Mouse (Mus musculus) embryo, embryonic 10 days (tissue): ENCODE measurements at regions not wholly inside any gene's neighbourhood (a gene's known extent, or its start where the extent isn't known, plus 50 kb on each side); places are given as distances from the start of the nearest gene placed in this dataset.

Source experiments
- DNase-seq: peaks from one replicate; pipeline ENCODE4 v3.0.0-alpha.2; 2015; ENCODE audit warnings: low spot score

DNA sequence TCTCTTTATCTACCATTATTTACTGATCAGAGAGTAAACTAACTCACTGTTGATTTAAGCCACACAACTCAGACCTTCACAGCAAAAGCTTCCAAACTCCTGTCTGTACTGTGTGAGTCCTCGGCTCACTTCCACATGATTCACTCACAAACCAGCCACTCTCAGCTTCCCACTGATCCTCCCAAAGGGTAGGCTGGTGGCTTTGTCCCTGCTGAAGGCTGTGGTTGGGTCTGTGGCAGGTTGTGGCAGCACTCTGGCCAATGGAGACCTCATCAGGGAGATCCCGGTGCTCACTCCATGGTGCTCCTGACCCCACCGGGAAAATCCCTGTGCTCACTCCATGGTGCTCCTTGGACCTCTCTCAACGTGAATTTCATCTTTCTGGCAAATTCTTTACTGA, 170.1 kb downstream of the Gas1 start:
- DNase-seq: no peak

DNA sequence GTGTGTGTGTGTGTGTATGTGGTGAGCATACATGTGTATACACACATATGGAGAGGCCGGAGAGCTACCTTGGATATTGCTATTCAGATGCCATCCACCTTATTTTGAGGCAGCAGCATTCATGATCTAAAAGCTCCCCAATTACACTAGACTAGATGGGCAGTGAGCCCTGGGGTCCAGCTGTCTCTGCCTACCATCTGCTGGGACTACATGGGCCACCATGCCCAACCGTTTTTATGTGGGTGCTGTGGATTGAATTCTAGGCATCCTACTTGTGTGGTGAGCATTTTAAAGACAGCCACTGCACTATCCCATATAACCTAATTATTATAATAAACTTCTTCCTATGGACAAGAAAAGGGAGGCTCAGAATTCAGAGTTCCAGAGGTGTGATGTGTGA, 172.6 kb downstream of the Gas1 start:
- DNase-seq: no peak

GRCm38 (mm10) chr13:60002098-60002497, 175.1 kb downstream of the Gas1 start:
- no peak for DNase-seq

DNA sequence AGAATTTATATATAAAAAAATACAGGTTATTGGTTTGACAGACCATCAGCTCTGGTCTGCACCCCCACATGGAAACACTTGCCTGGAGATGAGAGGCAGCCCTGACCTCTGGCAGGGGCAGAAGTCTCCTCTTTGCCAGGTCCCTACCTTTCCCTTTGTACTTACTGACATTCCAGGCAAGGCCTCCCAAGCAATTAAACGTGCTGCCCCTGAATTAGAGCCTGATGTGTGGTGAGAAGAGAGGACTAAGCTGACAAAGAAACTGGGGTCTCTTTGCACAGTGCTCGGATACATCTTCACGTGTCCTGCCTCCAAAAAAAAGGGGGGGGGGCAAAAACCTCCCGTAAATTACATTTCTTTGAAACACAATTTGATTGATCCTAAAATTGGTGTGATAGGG, 175.5 kb downstream of the Gas1 start:
- DNase-seq: peak; percentile 31

DNA sequence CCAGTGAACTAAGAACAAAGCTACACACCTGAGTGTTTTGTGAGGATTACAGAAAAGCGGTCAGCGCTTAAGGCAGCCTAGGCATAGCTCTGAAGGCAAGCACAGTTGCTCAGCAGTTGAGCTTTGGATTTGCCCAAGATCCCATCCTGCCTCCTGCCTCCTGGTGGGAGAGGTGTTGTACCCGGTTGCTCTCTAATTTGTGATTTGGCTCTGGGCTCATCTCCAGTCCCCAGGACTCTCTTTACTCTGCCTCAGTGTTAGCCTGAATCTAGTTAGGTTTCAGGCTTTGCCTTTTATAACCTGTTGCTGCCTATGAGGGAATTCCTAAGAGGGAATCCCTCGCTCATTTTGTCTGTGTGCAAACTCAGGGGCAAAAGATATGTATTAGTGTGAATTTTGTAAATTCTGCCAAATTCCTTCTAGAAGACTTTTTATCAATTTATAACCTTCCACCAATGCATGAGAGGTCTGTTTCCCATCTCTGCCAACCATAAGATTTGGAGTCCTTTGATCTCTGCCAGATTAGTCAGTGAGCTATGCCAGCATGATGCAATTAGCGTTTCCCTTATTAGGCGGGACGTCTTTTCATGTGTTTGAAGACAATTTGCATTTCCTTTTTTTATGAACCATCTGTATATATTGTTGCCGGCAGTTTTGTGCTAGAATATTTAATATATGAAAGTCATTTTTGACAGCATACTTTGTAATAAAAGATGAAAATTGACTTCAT, 176.4 kb downstream of the Gas1 start:
- no peak for DNase-seq

GRCm38 (mm10) chr13:59997431-59997830, 174.5 kb upstream of the Tut7 start:
- no peak for DNase-seq

- no peak for DNase-seq
Measured at GRCm38 (mm10) chr13:59996146-59996814, 173.3 kb upstream of the Tut7 start.

GRCm38 (mm10) chr13:59992780-59993501, 170.0 kb upstream of the Tut7 start:
- DNase-seq: peak; percentile 72

DNA sequence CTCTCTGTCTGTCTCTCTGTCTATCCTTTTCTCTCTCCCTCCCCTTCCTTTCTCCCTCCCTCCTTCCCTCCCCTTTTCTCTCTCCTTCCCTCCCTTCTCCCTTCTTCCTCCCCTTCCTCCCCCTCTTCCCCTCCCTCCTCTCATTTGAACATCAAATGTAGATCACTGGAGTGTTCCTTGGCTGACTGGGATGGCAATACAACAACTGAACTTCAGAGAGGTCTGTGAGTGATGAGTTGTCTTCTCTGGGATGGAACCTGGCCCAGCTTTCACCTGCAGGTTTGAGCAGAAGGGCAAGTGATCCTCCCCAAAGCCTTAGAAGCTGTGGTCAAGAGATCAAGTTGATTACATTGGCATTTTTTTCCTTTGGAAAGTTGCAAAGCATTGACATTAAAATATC, 169.4 kb upstream of the Tut7 start:
- no peak for DNase-seq

GRCm38 (mm10) chr13:59990402-59991280, 167.7 kb upstream of the Tut7 start:
- DNase-seq: peak; percentile 81

DNA sequence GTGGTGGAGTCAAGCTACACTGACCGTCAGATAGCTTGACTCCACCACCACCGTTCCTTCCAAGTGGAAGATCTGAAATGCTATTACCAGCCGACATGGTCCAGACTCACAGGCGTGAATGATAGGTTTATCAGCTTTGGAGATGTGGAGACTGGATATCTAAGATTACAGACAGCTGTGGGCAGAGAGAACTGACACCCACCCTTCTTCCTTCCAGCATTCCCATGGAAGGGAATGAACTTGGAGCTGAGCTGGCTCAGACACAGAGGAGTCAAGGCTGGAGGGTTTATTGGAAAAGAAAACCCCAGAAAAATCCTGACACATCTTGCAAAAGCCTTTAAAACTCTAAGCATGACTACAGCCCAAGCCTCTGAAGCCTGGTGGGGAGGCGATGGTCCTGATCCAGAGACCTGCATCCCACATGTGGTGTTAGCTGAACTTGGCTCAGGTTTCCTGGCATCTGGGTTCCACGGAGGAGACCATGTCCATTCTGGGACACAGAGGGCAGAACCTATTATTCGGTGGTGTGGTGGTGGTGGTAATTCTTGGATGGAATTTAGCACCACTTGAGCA, 165.5 kb upstream of the Tut7 start:
- no peak for DNase-seq

DNA sequence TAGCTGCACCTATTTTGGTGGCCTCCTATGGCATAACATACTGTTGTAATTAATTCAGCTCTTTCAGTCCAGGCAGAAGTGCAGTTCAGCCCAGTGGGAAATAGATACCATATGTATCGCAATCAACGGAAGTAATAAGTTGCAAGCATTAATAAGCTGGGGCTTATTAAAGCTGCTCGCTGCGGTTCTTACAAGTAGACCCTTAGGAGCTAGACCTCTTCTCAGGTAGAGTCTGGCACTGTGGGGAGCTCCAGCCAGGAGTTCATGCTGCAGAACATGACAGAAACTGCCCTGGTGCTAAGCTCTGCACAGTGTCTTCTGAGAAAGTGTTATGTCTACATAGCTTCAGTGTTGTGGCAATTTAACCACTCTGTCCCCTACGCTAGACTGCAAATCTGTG, 153.5 kb upstream of the Tut7 start:
- no peak for DNase-seq

DNA sequence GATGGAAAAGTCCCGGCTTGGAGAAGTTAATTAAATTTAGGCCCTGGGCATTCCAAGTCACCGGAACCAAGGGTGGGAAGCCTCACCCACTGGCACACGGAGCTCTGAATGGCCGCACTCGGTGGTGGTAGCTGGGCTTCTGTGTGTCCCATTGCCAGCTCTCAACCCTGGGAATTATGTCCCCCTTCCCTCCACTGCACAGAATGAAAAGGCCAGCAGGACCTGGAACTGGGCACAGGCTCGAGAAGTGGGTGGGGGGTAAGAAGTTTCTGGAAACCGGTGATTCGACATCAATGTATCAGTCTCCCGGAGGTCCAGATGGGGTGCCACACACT, 149.1 kb upstream of the Tut7 start:
- no peak for DNase-seq

GRCm38 (mm10) chr13:59971231-59972092, 148.5 kb upstream of the Tut7 start:
- peak; percentile 81 for DNase-seq

GRCm38 (mm10) chr13:59970430-59970829, 147.5 kb upstream of the Tut7 start:
- DNase-seq: no peak

DNA sequence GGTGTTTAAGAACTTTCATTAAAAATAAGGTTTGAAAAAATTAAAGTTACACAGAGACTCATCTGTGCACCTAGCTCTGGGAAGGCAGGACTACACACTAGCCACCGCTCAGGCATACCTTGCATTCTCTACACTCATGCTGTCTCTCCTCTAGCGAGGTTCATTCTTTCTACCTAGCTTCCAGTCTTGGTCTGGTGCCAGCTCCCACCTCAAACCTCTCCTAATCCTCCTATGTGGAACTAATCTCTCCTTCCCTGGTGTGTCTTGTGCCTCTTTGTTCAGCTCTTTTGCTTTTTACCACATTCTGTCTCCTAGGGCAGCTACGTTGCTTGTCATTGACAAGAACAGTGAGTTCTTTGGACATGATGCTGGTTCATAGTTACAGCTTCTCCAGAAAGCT, 146.5 kb upstream of the Tut7 start:
- DNase-seq: no peak

GRCm38 (mm10) chr13:59968584-59969240, 145.8 kb upstream of the Tut7 start:
- DNase-seq: no peak

DNA sequence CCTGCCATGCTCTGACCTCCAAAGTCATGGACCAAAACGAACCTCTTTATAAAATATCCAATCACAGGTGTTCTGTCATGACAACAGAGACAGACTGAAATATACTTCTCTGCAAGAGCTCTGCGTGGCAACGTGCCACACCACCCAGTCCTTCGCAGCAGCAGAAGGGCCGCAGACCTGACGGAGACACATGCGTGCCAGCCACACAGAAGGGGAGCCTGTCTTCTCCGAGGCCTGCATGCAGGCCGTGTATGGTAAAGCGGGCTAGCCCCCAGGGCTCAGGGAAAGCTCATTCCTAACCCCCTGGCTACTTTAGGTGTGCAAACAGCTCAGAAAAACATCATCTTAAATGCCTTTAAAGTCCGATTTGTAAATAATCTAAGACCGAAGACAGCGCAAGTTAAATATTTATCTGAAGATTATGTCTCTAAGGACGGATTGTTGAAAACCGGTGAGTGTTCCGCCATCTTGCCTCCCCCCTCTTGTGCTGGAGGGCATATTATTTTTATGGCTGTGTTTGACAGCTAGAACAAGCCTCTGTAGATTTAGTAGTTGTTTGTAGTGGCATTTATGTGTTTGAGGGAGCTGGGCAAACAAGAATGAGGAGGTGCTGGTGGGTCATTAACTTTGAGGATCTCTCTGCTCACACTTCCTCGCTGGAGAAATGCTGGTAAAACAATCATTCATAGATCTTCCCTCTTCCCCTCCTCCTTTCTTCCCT, 143.7 kb upstream of the Tut7 start:
- DNase-seq: no peak

DNA sequence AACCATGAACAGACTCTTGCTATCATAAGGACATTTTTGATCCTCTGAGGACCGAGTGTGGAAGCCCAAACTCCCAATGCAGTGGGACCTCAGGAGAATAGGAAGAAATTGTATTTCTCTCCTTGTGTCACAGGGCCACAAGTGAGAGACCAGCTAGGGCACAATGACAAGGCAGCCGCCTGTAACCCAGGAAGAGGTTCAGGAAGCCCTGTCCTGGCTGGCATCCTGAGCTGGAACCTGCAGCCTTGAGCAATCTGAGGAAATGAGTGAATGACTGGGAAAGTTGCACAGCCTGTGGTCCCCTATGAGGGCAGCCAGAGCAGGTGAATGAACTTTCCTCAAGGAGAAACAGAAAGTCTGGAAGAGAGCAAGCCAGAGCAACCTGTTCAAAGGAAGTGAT, 142.0 kb upstream of the Tut7 start:
- DNase-seq: no peak
